Mouse (Mus musculus): ENCODE measurements at regions not wholly inside any gene's neighbourhood (a gene's known extent, or its start where the extent isn't known, plus 50 kb on each side); places are given as distances from the start of the nearest gene placed in this dataset.

DNA sequence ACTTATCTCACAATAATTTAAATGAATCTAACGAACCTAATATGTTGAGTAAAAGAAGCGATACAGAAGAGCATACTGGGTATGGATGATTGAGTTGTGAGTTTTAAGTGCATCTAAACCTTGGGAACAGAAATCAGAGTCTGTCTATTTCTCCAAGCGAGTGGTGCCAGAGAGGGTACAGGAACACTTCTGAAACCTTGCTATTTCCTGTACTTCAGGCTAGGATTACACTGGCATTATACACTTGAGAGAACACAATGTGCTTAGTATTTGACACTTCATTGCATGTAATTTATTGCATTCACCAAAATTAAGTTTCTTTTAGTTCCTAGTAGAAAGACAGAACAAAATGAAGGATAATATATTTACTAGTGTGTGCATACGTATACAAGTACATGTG lies 54.0 kb upstream of the Npy2r start:
- ATAC-seq (no peak), DNase-seq (no peak)
- 90% methylated on average over 4 of the region's 4 CpGs for WGBS
- no peak overlapping the region for H3K27ac ChIP-seq (ENCODE audit: low read depth, low read length)
- TF ChIP-seq CTCF (IDR thresholded peaks at IDR 0.05; ENCODE audit: low read depth), result no peak
- no peak overlapping the region for H3K4me2 ChIP-seq (ENCODE audit: low read depth)
- H3K4me1 ChIP-seq (ENCODE audit: insufficient read depth), result no peaks in the 10 kb centered on the region
- no peaks in the 10 kb centered on the region for H3K36me3 ChIP-seq (ENCODE audit: insufficient read depth)
- H3K9me3 ChIP-seq (ENCODE audit: low read length), result no peaks in the 10 kb centered on the region
- no peaks in the 10 kb centered on the region for H3K27me3 ChIP-seq (ENCODE audit: insufficient read depth, low read length)
- no peak overlapping the region for H3K4me3 ChIP-seq (ENCODE audit: low read depth, low read length)
- no peak overlapping the region for H3K9ac ChIP-seq

DNA sequence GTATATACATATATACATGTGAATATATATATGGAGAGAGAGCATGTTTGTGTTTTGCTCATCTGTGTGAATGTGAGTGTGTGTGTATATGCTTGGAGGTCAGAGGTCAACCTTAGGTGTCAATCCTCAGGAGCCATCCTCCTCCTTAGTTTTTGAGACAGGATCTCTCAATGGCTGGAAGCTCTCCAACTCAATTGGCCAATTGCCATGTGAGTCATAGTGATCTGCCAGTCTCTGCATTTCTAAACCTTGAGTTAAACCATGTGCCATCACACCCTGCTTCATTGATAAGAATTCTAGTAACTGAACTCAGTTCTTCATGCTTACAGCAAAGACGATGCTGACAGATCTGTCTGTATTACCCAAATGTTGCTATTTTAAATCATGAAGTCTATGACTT lies 50.8 kb upstream of the Npy2r start:
- DNase-seq (peak; percentile 20), ATAC-seq (no peak)
- H3K36me3 ChIP-seq (ENCODE audit: insufficient read depth), result no peaks in the 10 kb centered on the region
- no peaks in the 10 kb centered on the region for H3K27me3 ChIP-seq (ENCODE audit: insufficient read depth, low read length)
- no peak overlapping the region for H3K4me2 ChIP-seq (ENCODE audit: low read depth)
- 73% methylated on average over 1 of the region's 1 CpGs for WGBS
- no peaks in the 10 kb centered on the region for H3K4me1 ChIP-seq (ENCODE audit: insufficient read depth)
- no peak for TF ChIP-seq CTCF (IDR thresholded peaks at IDR 0.05; ENCODE audit: low read depth)
- H3K9ac ChIP-seq, result no peak overlapping the region
- no peak overlapping the region for H3K4me3 ChIP-seq (ENCODE audit: low read depth, low read length)
- no peaks in the 10 kb centered on the region for H3K9me3 ChIP-seq (ENCODE audit: low read length)
- H3K27ac ChIP-seq (ENCODE audit: low read depth, low read length), result no peak overlapping the region
